ENCODE assay signal across 8 mouse cellular contexts in genomic region chr7:141482531-141483024, GRCm38 (mm10). TPM values are rescaled to one million over a fixed set of nuclear protein-coding genes. Genes with fewer than 3 reads are reported as not detected.
A peak's percentile ranks its signal among the peaks of the same experiment; 100 is the strongest.
DNase-seq lines count a peak whose midpoint lies in the region; ATAC-seq and TF ChIP-seq lines count a peak whose summit lies in the region.

No protein-coding gene starts in this region.

- TF ChIP-seq CTCF in heart, adult 2 months (IDR thresholded peaks at IDR 0.05) = no peak
- no peak for TF ChIP-seq CTCF in E14TG2a.4 (conservative IDR thresholded peaks at IDR 0.05; ENCODE audit: low read length)

- no peak for TF ChIP-seq EP300 in heart, adult 2 months (IDR thresholded peaks at IDR 0.05; ENCODE audit: insufficient read depth, low read depth, low read length)

- DNase-seq in heart, adult 2 months = no peak
- no peak for DNase-seq in heart, adult 9 months (ENCODE audit: low spot score in 2 of 2)
- DNase-seq in liver, embryonic 13.5 days = no peak
- no peak for DNase-seq in MN1 (ENCODE audit: low spot score)
- DNase-seq in left cerebral cortex, adult 8-10 months (ENCODE audit: low spot score in 2 of 2) = no peak

- no peaks in the 10 kb centered on the region for H3K36me3 ChIP-seq in heart, adult 2 months (ENCODE audit: control insufficient read depth, insufficient read depth, low read length)
- H3K36me3 ChIP-seq in E14TG2a.4 (ENCODE audit: insufficient read depth, low read length) = peaks cover 37% of the 10 kb centered on the region
- H3K36me3 ChIP-seq in forebrain, embryonic 12.5 days (replicated peaks) = no peaks in the 10 kb centered on the region
- H3K36me3 ChIP-seq in liver, embryonic 13.5 days = peaks cover 13% of the 10 kb centered on the region

- ATAC-seq in forebrain, embryonic 12.5 days (ENCODE audit: low FRiP score) = peak; percentile 7; the same call in 1 of the 2 replicates
- ATAC-seq in liver, embryonic 13.5 days (ENCODE audit: low read depth) = no peak
- ATAC-seq in inflammation-experienced regulatory T-cells, adult 6 months = no peak

- intact Hi-C loops in heart, adult 2 months (cut with DNase I) = loop anchor here (5.0 kb wide), 1 partner anchor 130 kb away; no protein-coding TSS in a partner anchor

- H3K4me1 ChIP-seq in heart, adult 2 months (ENCODE audit: control insufficient read depth, insufficient read depth, low read length) = peaks cover 25% of the 10 kb centered on the region
- peaks cover 38% of the 10 kb centered on the region for H3K4me1 ChIP-seq in E14TG2a.4 (replicated peaks; ENCODE audit: low read depth, low read length)
- peaks cover 25% of the 10 kb centered on the region for H3K4me1 ChIP-seq in forebrain, embryonic 12.5 days
- H3K4me1 ChIP-seq in liver, embryonic 13.5 days (replicated peaks) = peaks cover 41% of the 10 kb centered on the region

- H3K4me2 ChIP-seq in forebrain, embryonic 12.5 days = peak overlapping the region; percentile 92
- H3K4me2 ChIP-seq in liver, embryonic 13.5 days = peak overlapping the region; percentile 77

- no peaks in the 10 kb centered on the region for H3K9me3 ChIP-seq in E14TG2a.4 (ENCODE audit: low read length)
- H3K9me3 ChIP-seq in forebrain, embryonic 12.5 days = no peaks in the 10 kb centered on the region
- no peaks in the 10 kb centered on the region for H3K9me3 ChIP-seq in liver, embryonic 13.5 days (replicated peaks)

- TF ChIP-seq POLR2A in heart, adult 2 months (IDR thresholded peaks at IDR 0.05; ENCODE audit: insufficient read depth, low read depth, low read length) = no peak

- peak overlapping the region; percentile 48 for H3K4me3 ChIP-seq in heart, adult 2 months
- H3K4me3 ChIP-seq in E14TG2a.4 (replicated peaks; ENCODE audit: low read length) = peak overlapping the region; percentile 90
- peak overlapping the region; percentile 50 for H3K4me3 ChIP-seq in forebrain, embryonic 12.5 days (replicated peaks)
- H3K4me3 ChIP-seq in liver, embryonic 13.5 days (replicated peaks) = peak overlapping the region; percentile 55

- no peak overlapping the region for H3K27ac ChIP-seq in heart, adult 2 months
- no peak overlapping the region for H3K27ac ChIP-seq in forebrain, embryonic 12.5 days
- no peak overlapping the region for H3K27ac ChIP-seq in liver, embryonic 13.5 days

- peak overlapping the region; percentile 24; the same call in 1 of the 2 replicates for H3K9ac ChIP-seq in heart, adult 2 months (ENCODE audit: low read depth, low read length)
- peak overlapping the region; percentile 61 for H3K9ac ChIP-seq in forebrain, embryonic 12.5 days
- peak overlapping the region; percentile 44 for H3K9ac ChIP-seq in liver, embryonic 13.5 days

- WGBS in heart, adult 2 months = 42% methylated on average over 11 of the region's 11 CpGs
- WGBS in forebrain, embryonic 12.5 days = 4% methylated on average over 11 of the region's 11 CpGs
- 47% methylated on average over 11 of the region's 11 CpGs for WGBS in liver, embryonic 13.5 days (ENCODE audit: insufficient replicate concordance)

- H3K27me3 ChIP-seq in heart, adult 2 months (ENCODE audit: control insufficient read depth, insufficient read depth, low read length) = no peaks in the 10 kb centered on the region
- peaks cover 47% of the 10 kb centered on the region for H3K27me3 ChIP-seq in E14TG2a.4 (ENCODE audit: insufficient read depth, low read length)
- H3K27me3 ChIP-seq in forebrain, embryonic 12.5 days = peaks cover 40% of the 10 kb centered on the region
- H3K27me3 ChIP-seq in liver, embryonic 13.5 days = peaks cover 28% of the 10 kb centered on the region

- 0 out of 2 replicates have a peak, but pooled peaks cover 2% of the 10 kb centered on the region for H3K79me2 ChIP-seq in heart, adult 2 months (replicated peaks; ENCODE audit: control insufficient read depth, insufficient read depth, low read length)

RNA-seq across cellular contexts. Expression of gene Tspan4, which starts 7.5 kb away (rescaled TPM):
- total RNA-seq in heart, adult 2 months (2021) = 10 to 100 TPM; 17.1 to 40.0 TPM
- polyA plus RNA-seq in heart, adult 2 months (2012; rRNA removed) = 61.9 and 77.5 TPM in 2 replicates
- 18.8 and 24.2 TPM in 2 replicates for polyA plus RNA-seq in forebrain, embryonic 12.5 days (2016; fragmentation: Nextera tagmentation; extraction: Ambion mirVana)
- 49.3 and 49.7 TPM in 2 replicates for polyA plus RNA-seq in liver, embryonic 13.5 days (2015; fragmentation: Nextera tagmentation; extraction: Ambion mirVana)
- polyA plus RNA-seq in inflammation-experienced regulatory T-cells, adult 6 months (2017; shearing (Covaris generic)) = 1 to 10 TPM; 1.8 to 3.0 (median 2.4) TPM
- 10 to 100 TPM; 17.6 to 28.0 (median 23.9) TPM for total RNA-seq in left cerebral cortex, adult 8-10 months (2022)

RNA-seq across cellular contexts. Expression of gene Polr2l, which starts 7.6 kb away (rescaled TPM):
- 10 to 100 TPM; 71.7 to 82.8 TPM for total RNA-seq in heart, adult 2 months (2021)
- 62.6 and 64.4 TPM in 2 replicates for polyA plus RNA-seq in heart, adult 2 months (2012; rRNA removed)
- polyA plus RNA-seq in forebrain, embryonic 12.5 days (2016; fragmentation: Nextera tagmentation; extraction: Ambion mirVana) = 69.8 and 78.4 TPM in 2 replicates
- 63.9 and 72.4 TPM in 2 replicates for polyA plus RNA-seq in liver, embryonic 13.5 days (2015; fragmentation: Nextera tagmentation; extraction: Ambion mirVana)
- 10 to 100 TPM; 15.7 to 24.9 (median 19.9) TPM for polyA plus RNA-seq in inflammation-experienced regulatory T-cells, adult 6 months (2017; shearing (Covaris generic))
- 10 to 100 TPM; 32.2 to 42.4 (median 33.2) TPM for total RNA-seq in left cerebral cortex, adult 8-10 months (2022)

RNA-seq across cellular contexts. Expression of gene Cd151, which starts 15.4 kb away (rescaled TPM):
- total RNA-seq in heart, adult 2 months (2021) = 100 to 1,000 TPM; 272 to 334 TPM
- polyA plus RNA-seq in heart, adult 2 months (2012; rRNA removed) = 395 and 491 TPM in 2 replicates
- 13.9 and 18.2 TPM in 2 replicates for polyA plus RNA-seq in forebrain, embryonic 12.5 days (2016; fragmentation: Nextera tagmentation; extraction: Ambion mirVana)
- polyA plus RNA-seq in liver, embryonic 13.5 days (2015; fragmentation: Nextera tagmentation; extraction: Ambion mirVana) = 4.1 and 5.0 TPM in 2 replicates
- 1 to 10 TPM; 6.0 to 8.7 (median 8.5) TPM for polyA plus RNA-seq in inflammation-experienced regulatory T-cells, adult 6 months (2017; shearing (Covaris generic))
- total RNA-seq in left cerebral cortex, adult 8-10 months (2022) = 10 to 100 TPM; 30.2 to 35.5 (median 33.4) TPM

RNA-seq across cellular contexts. Expression of gene Cracr2b, which starts 21.7 kb away (rescaled TPM):
- 10 to 100 TPM; 15.4 to 19.4 TPM for total RNA-seq in heart, adult 2 months (2021)
- polyA plus RNA-seq in heart, adult 2 months (2012; rRNA removed) = 23.8 and 35.0 TPM in 2 replicates
- polyA plus RNA-seq in forebrain, embryonic 12.5 days (2016; fragmentation: Nextera tagmentation; extraction: Ambion mirVana) = 4.0 and 4.3 TPM in 2 replicates
- polyA plus RNA-seq in liver, embryonic 13.5 days (2015; fragmentation: Nextera tagmentation; extraction: Ambion mirVana) = 3.6 and 4.0 TPM in 2 replicates
- polyA plus RNA-seq in inflammation-experienced regulatory T-cells, adult 6 months (2017; shearing (Covaris generic)) = not detected
- 1 to 10 TPM; 3.9 to 5.4 (median 4.4) TPM for total RNA-seq in left cerebral cortex, adult 8-10 months (2022)

RNA-seq across cellular contexts. Expression of gene Pnpla2, which starts 27.6 kb away (rescaled TPM):
- 100 to 1,000 TPM; 398 to 572 TPM for total RNA-seq in heart, adult 2 months (2021)
- polyA plus RNA-seq in heart, adult 2 months (2012; rRNA removed) = 597 and 669 TPM in 2 replicates
- polyA plus RNA-seq in forebrain, embryonic 12.5 days (2016; fragmentation: Nextera tagmentation; extraction: Ambion mirVana) = 16.2 and 18.3 TPM in 2 replicates
- 11.9 and 13.8 TPM in 2 replicates for polyA plus RNA-seq in liver, embryonic 13.5 days (2015; fragmentation: Nextera tagmentation; extraction: Ambion mirVana)
- polyA plus RNA-seq in inflammation-experienced regulatory T-cells, adult 6 months (2017; shearing (Covaris generic)) = 10 to 100 TPM; 49.4 to 68.0 (median 63.9) TPM
- total RNA-seq in left cerebral cortex, adult 8-10 months (2022) = 10 to 100 TPM; 21.2 to 32.6 (median 27.2) TPM

Comparison
In these comparisons a context has a peak if more than half of its experiments do, and no peak if none do; other contexts are left out.
1. RNA of gene Cd151, which starts 15.4 kb away (polyA plus RNA-seq): 395 to 491 TPM in heart, adult 2 months; 13.9 to 18.2 TPM in forebrain, embryonic 12.5 days, 6.0 to 8.7 TPM in inflammation-experienced regulatory T-cells, adult 6 months and 4.1 to 5.0 TPM in liver, embryonic 13.5 days; every median in the first group is over 10 times any median in the second.
2. Peak in every context shown above with its lines, with median percentiles within 50 percentile points of each other: H3K4me3 ChIP-seq and H3K9ac ChIP-seq.